Comparison of ENCODE assay signal across 8 mouse cellular contexts in the genomic region with DNA sequence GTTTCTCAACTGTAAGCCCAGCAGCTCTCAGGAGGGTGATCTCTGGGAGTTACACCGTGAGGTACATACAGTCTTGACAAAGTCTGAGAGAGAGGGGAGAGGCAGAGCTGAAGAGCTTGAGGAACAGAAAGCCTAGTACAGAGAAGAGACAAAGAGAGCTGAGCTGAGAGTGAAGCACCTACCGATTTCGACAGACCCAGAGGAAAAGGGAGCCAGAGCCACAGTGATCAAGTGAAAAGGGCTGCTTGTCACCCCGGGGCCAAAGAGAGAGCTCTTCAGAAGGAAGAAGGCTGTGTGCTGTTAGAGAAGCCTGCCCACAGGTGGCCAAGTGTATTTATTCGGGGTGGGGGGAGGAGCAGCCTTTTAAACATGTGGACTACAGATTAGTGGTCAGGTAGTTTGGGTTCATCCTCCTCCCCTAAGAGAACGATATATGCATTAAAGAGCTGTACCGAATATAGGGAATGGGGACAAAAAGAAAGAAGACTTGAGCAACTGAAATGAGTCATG. TPM values are rescaled to one million over a fixed set of nuclear protein-coding genes. Genes with fewer than 3 reads are reported as not detected.
DNase-seq lines count a peak whose midpoint lies in the region; ATAC-seq and TF ChIP-seq lines count a peak whose summit lies in the region.

TSS of gene Btn1a1 (minus strand) at position 302 of the 510 bp plus-strand sequence.

- H3K27ac ChIP-seq in embryonic fibroblast, embryonic 13.5 days (ENCODE audit: insufficient read depth, low read length) = no peak within 1 kb of the TSS
- H3K27ac ChIP-seq in limb, embryonic 14.5 days (replicated peaks; ENCODE audit: low read depth, low read length) = no peak within 1 kb of the TSS
- H3K27ac ChIP-seq in neural tube, embryonic 15.5 days (replicated peaks) = no peak within 1 kb of the TSS

- TF ChIP-seq CTCF in embryonic fibroblast, embryonic 13.5 days (IDR thresholded peaks at IDR 0.05; ENCODE audit: borderline replicate concordance, insufficient read depth, low read length) = no peak

- peaks cover 2% of the 10 kb centered on the region; the same call in 1 of the 2 replicates for H3K4me1 ChIP-seq in embryonic fibroblast, embryonic 13.5 days (ENCODE audit: control insufficient read depth, insufficient read depth, low read length)
- peaks cover 11% of the 10 kb centered on the region; the same call in 1 of the 2 replicates for H3K4me1 ChIP-seq in limb, embryonic 14.5 days (ENCODE audit: control insufficient read depth, insufficient read depth, low read length)
- H3K4me1 ChIP-seq in neural tube, embryonic 15.5 days = peaks cover 18% of the 10 kb centered on the region

- H3K9me3 ChIP-seq in limb, embryonic 14.5 days (ENCODE audit: control insufficient read depth, low read length) = no peaks in the 10 kb centered on the region
- H3K9me3 ChIP-seq in neural tube, embryonic 15.5 days (replicated peaks) = no peaks in the 10 kb centered on the region

- no peaks in the 10 kb centered on the region for H3K27me3 ChIP-seq in limb, embryonic 14.5 days (ENCODE audit: control insufficient read depth, insufficient read depth, low read length)
- peaks cover 10% of the 10 kb centered on the region for H3K27me3 ChIP-seq in neural tube, embryonic 15.5 days (replicated peaks)

- H3K36me3 ChIP-seq in limb, embryonic 14.5 days (ENCODE audit: control insufficient read depth, insufficient read depth, low read length) = no peaks in the 10 kb centered on the region
- H3K36me3 ChIP-seq in neural tube, embryonic 15.5 days = no peaks in the 10 kb centered on the region

- H3K4me3 ChIP-seq in embryonic fibroblast, embryonic 13.5 days (ENCODE audit: insufficient read depth, low read length) = peak within 1 kb of the TSS; percentile 74
- peak within 1 kb of the TSS; percentile 51 for H3K4me3 ChIP-seq in limb, embryonic 14.5 days (replicated peaks; ENCODE audit: low read length)
- peak within 1 kb of the TSS; percentile 64 for H3K4me3 ChIP-seq in neural tube, embryonic 15.5 days (replicated peaks)

- peak within 1 kb of the TSS; percentile 61 for H3K4me2 ChIP-seq in limb, embryonic 14.5 days (replicated peaks; ENCODE audit: low read depth, low read length, severe bottlenecking)
- peak within 1 kb of the TSS; percentile 83 for H3K4me2 ChIP-seq in neural tube, embryonic 15.5 days

- 3% methylated on average over 7 of the region's 7 CpGs for WGBS in limb, embryonic 14.5 days
- 1% methylated on average over 7 of the region's 7 CpGs for WGBS in neural tube, embryonic 15.5 days

- no peak for TF ChIP-seq POLR2A in embryonic fibroblast, embryonic 13.5 days (IDR thresholded peaks at IDR 0.05; ENCODE audit: low read depth, low read length)
- TF ChIP-seq POLR2A in limb, embryonic 14.5 days (IDR thresholded peaks at IDR 0.05; ENCODE audit: borderline replicate concordance, extremely low read depth, insufficient read depth, insufficient read length) = no peak

- no peak for ATAC-seq in limb, embryonic 14.5 days (ENCODE audit: low FRiP score, low read depth)
- ATAC-seq in neural tube, embryonic 15.5 days (ENCODE audit: low FRiP score) = no peak

- peak within 1 kb of the TSS; percentile 38; the same call in 1 of the 2 replicates for H3K9ac ChIP-seq in limb, embryonic 14.5 days (ENCODE audit: low read depth, low read length, severe bottlenecking)
- peak within 1 kb of the TSS; percentile 60 for H3K9ac ChIP-seq in neural tube, embryonic 15.5 days (replicated peaks)

- peak; percentile 6 for DNase-seq in adrenal gland, postnatal 14 days
- DNase-seq in adrenal gland, postnatal 10 days = no peak
- DNase-seq in ES-CJ7 (ENCODE audit: low read depth, low spot score) = peak; percentile 67
- DNase-seq in limb, embryonic 14.5 days (ENCODE audit: low spot score) = no peak
- DNase-seq in cerebellum, postnatal 36 days = no peak
- no peak for DNase-seq in kidney, adult 18-20 months

RNA-seq across cellular contexts. Expression of gene Btn1a1, which starts in this region (rescaled TPM):
- total RNA-seq in adrenal gland, postnatal 14 days (2021) = 0.19 TPM in 1 of 2 replicates, not detected in the other
- total RNA-seq in adrenal gland, postnatal 10 days (2021) = under 1 TPM in 1 of 2 experiments, not detected in 1; 0.55 TPM
- polyA plus RNA-seq in embryonic fibroblast, embryonic 13.5 days (2011; ENCODE audit: insufficient read length, low read depth, missing spikeins) = not detected in 2 replicates
- polyA plus RNA-seq in limb, embryonic 14.5 days (2012; rRNA removed) = 0.31 and 0.32 TPM in 2 replicates
- polyA plus RNA-seq in limb, embryonic 14.5 days (2014; fragmentation: Nextera tagmentation; extraction: Ambion mirVana) = not detected in 2 replicates
- 0.15 TPM in 1 of 2 replicates, not detected in the other for polyA plus RNA-seq in neural tube, embryonic 15.5 days (2015; fragmentation: Nextera tagmentation; extraction: Ambion mirVana)

Comparison
In these comparisons a context has a peak if more than half of its experiments do, and no peak if none do; other contexts are left out.
1. Peak in DNase-seq in adrenal gland, postnatal 14 days; RNA of the gene not detected or under 1 TPM.